Mouse (Mus musculus): ENCODE data around the gene E2f3.

E2f3 gene

GRCm38 (mm10) chr13:29985855-29986755, at the start of gene E2f3:
Gene E2f3 (minus strand): TSS chr13:29986063.
- DNase-seq: peak; percentile 97

GRCm38 (mm10) chr13:30034540-30034939, 48.7 kb upstream of the E2f3 start:
- no peak for DNase-seq

DNA sequence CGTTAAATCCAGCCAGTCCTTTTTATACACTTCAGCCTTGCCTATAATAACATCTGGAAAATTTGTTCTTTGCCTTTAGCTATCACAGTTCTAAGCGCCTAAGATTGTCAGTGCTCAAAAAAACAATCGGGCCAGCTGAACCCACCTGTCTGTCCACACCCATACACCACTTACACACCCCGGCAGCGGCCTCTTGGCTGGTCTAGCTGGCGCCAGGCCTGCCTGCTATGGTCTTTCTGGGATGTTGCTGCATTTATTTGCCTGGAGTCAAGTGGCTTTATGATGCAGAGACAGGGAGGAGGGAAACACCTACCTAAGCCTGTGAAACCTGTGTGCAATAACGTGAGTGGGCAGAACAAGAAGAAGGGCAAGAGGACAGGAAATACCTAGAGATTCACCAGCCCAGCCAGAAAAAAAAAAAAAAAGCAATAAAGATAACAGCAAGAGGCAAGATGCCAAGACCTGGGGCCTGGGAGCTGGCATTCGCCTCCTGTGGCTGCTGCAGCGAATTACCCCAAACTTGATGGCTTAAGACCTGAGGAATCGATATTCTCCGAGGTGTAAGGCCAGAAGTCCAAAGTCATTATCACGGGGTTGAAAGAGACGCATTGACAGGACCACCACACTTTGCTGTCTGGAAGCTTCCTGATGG, 45.9 kb upstream of the E2f3 start:
- DNase-seq: no peak

DNA sequence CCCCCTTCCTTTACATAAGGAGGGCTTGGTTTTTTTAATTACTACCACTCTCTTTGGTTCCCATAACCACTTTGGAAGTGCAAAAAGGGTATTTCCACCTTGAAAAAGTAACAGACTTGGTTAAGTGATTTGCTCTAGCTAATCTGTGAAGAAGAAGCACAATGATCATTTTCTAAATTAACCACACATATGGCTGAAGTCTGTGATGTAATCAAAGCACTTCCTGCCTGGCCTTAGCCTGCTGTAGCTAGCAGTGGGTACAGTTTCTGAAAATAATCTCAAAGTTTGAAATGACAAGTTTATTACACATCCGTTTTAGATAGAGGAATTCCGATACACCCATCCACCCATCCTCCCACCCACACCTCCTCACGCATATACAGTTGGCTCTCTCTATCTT, 42.0 kb upstream of the E2f3 start:
- DNase-seq: no peak

DNA sequence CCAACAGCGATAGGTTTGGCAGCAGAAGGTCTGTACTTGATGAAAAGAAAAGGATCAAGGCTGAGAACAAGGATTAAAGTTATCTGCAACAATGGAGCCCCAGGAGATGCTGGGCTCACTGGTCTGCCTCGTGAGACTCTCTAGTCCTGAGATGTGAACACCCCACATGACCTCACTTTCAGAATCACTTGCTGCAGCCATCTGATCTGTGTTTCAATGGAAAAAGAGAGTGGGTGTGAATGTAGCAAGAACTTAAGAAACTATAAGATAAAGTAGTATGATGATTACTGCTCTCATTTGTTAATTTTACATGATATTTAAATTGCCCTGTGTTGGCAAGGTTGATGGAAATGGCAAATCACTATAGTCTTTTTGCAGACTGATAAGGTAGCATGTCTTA, 36.6 kb upstream of the E2f3 start:
- no peak for DNase-seq

- no peak for DNase-seq
Observed at GRCm38 (mm10) chr13:30018573-30018972, 32.7 kb upstream of the E2f3 start.

- no peak for DNase-seq
Observed at GRCm38 (mm10) chr13:30017611-30018010, 31.7 kb upstream of the E2f3 start.

DNA sequence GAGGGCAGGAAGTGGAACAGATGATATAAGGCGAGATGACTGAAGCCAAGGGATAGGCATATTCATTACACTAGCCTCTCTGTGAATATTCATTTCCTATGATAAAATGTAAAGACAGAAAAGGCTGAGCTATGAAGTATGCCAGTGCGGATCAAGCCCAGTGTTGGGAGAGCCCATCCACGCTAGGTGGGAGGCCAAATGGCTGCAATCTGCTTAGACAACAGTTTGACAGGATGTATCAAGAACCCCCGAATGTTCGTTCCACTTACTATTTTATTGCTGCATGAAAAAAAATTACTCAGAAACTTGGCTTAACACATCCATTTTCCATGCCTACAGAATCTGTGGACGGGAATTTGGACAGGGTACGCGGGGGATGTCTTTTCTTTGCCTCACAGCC, 28.7 kb upstream of the E2f3 start:
- DNase-seq: no peak

DNA sequence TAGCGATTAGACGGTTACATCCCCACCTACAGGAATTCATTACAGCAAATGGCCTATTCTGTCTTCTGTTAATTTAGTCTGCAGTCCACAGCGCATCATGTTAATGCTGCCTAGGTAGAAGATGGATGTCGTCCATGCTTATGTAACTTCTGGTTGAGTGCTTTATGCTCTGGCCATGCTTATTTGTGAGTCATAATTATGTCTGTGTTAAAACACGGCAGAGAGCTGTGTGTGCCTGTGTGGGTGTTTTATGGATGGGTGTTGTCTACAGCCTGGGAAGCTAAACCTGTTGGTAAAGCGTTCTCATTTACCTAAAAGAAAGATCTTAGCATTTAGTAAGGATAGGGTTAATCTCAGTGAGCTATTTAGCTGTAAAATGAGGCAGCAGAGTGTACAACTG, 26.4 kb upstream of the E2f3 start:
- DNase-seq: no peak

GRCm38 (mm10) chr13:30008738-30009137, 22.9 kb upstream of the E2f3 start:
- no peak for DNase-seq

GRCm38 (mm10) chr13:30005422-30005821, 19.6 kb upstream of the E2f3 start:
- no peak for DNase-seq

GRCm38 (mm10) chr13:30004849-30005248, 19.0 kb upstream of the E2f3 start:
- no peak for DNase-seq

DNA sequence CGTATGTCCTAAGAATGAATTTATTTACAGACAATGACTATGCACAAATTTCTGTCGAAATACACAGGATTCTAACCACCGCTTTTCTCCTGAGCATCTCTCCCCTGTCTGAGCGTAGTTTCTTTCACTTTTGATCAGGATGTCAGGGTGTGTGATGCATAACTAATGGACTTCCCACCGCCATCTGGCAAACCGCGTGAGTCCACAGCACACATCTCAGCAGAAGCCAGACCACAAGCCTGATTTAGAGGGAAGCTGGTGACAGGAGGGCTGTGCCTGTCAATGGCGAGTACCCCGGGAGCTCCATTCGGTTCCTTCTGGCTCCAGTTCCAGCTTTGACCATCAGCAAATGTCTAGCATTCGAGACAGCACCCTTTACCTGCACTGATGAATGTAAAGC, 17.3 kb upstream of the E2f3 start:
- peak; percentile 66 for DNase-seq

- no peak for DNase-seq
Observed at GRCm38 (mm10) chr13:30001041-30001440, 15.2 kb upstream of the E2f3 start.

GRCm38 (mm10) chr13:29987956-29988355, 2.1 kb upstream of the E2f3 start:
- no peak for DNase-seq

GRCm38 (mm10) chr13:29986756-29987120, 875 bp upstream of the E2f3 start:
- no peak for DNase-seq

DNA sequence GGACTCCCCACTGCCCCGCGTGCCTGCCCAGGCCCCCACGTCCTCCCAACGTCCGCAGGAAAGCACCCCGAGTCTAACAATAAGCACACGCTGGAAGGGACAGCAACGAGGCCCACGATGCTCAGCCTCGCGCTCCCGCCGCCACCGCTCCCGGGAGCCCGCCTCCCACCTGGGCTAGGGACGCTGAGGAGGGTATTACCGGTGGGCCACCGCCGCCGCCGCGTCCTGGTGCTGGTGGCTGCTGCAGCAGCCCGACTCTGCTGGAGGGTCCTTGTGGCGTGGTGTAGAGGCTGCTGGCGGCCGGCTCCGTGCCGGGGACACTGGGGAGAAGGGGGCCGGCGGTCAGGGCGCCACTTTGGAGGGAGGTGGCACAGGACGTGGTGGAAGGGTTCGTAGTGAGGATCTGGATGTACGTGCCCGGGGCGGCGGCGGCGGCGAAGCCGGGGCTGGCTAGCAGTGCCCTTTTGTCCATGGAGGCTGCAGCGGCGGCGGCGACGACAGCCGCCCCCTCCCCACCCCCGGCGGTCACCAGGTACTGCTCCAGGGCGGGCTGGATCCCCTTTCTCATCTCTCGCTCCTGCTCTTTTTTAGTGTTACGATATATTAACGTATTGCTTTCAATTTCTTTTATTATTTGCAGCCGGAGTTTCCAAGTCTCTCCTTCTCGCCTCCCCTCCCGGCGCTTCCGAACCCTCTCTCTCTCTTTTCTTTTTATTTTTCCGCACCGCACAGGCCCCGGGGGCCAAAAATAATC, 585 bp downstream of the E2f3 start:
- DNase-seq: peak; percentile 45

GRCm38 (mm10) chr13:29984286-29985100, 1.4 kb downstream of the E2f3 start:
- DNase-seq: peak; percentile 51

DNA sequence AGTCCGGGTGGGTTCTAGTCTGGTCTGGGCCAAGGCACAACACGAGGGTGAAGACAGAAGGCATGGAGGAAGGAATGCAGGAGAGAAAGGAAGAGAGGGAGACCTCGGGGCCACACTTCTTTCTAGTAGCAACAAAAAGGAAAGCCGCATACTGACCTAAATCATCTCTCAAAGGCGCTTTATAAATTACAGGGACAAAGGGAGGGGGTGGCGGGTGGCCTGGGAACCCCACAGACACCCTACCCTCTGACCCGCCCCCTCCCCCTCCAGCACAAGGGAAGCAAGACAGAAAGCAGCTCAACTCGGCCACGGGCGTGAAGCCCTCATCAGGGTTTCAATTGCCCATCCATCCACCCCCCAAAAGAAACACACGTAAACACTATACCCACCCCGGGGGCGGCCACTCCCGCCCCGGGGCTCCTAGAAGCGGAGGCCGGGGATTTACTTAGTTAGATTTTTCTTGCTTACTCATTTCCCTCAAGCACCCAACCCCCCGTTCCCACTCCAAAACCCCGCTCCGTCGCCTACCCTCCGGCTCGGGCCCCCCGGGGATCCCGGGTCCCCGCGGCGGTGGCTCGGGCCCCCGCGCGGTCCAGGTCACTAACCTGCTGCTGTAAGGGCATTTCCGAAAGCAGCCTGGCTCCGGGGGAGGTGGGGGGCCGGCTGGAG, 2.2 kb downstream of the E2f3 start:
- peak; percentile 37 for DNase-seq

DNA sequence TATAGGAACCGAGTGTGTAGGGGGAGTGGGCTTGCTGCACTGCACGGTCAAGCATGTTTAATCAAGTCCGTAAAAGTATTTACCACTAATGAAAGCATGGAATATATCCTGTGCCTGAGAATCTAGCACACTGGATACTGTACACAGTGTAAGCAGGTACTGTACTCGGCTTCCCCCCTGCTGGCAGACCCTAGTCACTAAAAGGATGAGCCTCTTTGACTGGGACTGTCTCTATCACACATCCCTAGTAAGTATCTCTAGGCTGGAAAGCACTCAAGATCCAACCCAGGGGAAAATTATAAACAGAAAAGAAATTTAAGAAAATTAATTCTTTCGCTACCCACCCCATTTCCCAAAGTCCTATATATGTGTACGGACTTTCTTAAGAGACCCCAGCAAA, 2.8 kb downstream of the E2f3 start:
- no peak for DNase-seq

DNA sequence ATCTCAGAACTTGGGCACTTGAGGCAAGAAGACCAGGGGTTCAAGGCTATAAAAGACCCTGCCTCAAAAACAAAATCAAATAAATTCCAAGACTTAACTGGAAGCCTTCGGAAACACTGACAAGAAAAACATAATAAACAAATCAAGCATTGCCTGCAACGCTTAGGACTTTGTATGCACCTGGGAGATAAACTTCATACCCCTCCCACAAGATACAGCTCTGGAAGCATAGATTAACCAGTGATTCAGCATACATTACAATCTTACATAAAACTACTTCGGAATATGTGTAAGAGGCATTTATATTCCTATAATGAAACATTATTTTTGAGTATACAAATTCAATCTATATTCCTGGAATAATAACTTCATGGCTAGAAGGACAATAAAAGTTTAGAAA, 3.5 kb downstream of the E2f3 start:
- no peak for DNase-seq

GRCm38 (mm10) chr13:29979140-29979564, 6.7 kb downstream of the E2f3 start:
- DNase-seq: no peak
